Mouse (Mus musculus) lung, embryonic 16.5 days (tissue): ENCODE data around the gene Wap. TPM values are rescaled to one million over a fixed set of nuclear protein-coding genes. Genes with fewer than 3 reads are reported as not detected.

Source experiments
- ATAC-seq: fragments of 200-750 bp; cut with Nextera tagmentation; 2 replicates; pipeline ENCODE4 v1.8.0; 2017; ENCODE audit warnings: low read depth, mild to moderate bottlenecking, moderate library complexity
- H3K27ac ChIP-seq: fragments of 300-500 bp; sonication (generic); 2 replicates; pipeline ENCODE4 v1.5.1; 2014; ENCODE audit warnings: mild to moderate bottlenecking, control low read depth, low read length
- H3K27me3 ChIP-seq: fragments of 300-500 bp; sonication (generic); 2 replicates; pipeline ENCODE4 v1.6.1; 2014; ENCODE audit warnings: low read depth, low read length, mixed read lengths; ENCODE audit not compliant: control insufficient read depth, insufficient read depth
- H3K36me3 ChIP-seq: fragments of 300-500 bp; sonication (generic); 2 replicates; pipeline ENCODE4 v1.6.1; 2014; ENCODE audit warnings: low read length; ENCODE audit not compliant: control insufficient read depth, insufficient read depth
- H3K4me1 ChIP-seq: fragments of 300-500 bp; sonication (generic); replicated peaks from 2 replicates; pipeline ENCODE4 v1.6.1; 2014; ENCODE audit warnings: low read length, mixed read lengths; ENCODE audit not compliant: control insufficient read depth, insufficient read depth
- H3K4me2 ChIP-seq: fragments of 300-500 bp; sonication (generic); 2 replicates; pipeline ENCODE4 v1.6.1; 2014; ENCODE audit warnings: low read depth, low read length, control low read depth
- H3K4me3 ChIP-seq: fragments of 300-500 bp; sonication (generic); 2 replicates; pipeline ENCODE4 v1.5.1; 2014; ENCODE audit warnings: mild to moderate bottlenecking, low read length, control low read depth
- H3K9ac ChIP-seq: fragments of 300-500 bp; sonication (generic); 2 replicates; pipeline ENCODE4 v1.6.1; 2014; ENCODE audit warnings: low read length, control low read depth
- H3K9me3 ChIP-seq: fragments of 300-500 bp; sonication (generic); 2 replicates; pipeline ENCODE4 v1.6.1; 2016; ENCODE audit warnings: low read length; ENCODE audit not compliant: control insufficient read depth
- WGBS: fragments of 180-500 bp; shearing (Covaris S2); extraction: QIAGEN DNeasy Blood & Tissue Kit; methylation state at CpG from one replicate; pipeline ENCODE4 v1.1.7; 2014; 5-methylcytosine and 5-hydroxymethylcytosine counted together
- polyA plus RNA-seq: library from polyadenylated mRNA; unstranded; fragments of >200 nt; fragmentation: Nextera tagmentation; extraction: Ambion mirVana; gene quantifications from 2 replicates; pipeline ENCODE4 v1.2.1, GENCODE M21; 2015

Gene Wap
- not detected in 2 replicates for polyA plus RNA-seq

- H3K4me2 ChIP-seq, result no peak within 1 kb of the TSS
- ATAC-seq, result no peak
- no peaks in the 10 kb centered on the region for H3K36me3 ChIP-seq
- H3K27me3 ChIP-seq, result no peaks in the 10 kb centered on the region
- 81% methylated on average over 4 of the region's 4 CpGs for WGBS
- no peak within 1 kb of the TSS for H3K4me3 ChIP-seq
- no peaks in the 10 kb centered on the region for H3K4me1 ChIP-seq
- H3K9ac ChIP-seq, result no peak within 1 kb of the TSS
- no peak within 1 kb of the TSS for H3K27ac ChIP-seq
- H3K9me3 ChIP-seq, result no peaks in the 10 kb centered on the region
Measured at GRCm38 (mm10) chr11:6638537-6638936, at the start of gene Wap. TSS of gene Wap (minus strand) at chr11:6638637.

- no peaks in the 10 kb centered on the region for H3K36me3 ChIP-seq
- WGBS, result 66% methylated on average over 3 of the region's 3 CpGs
Measured at GRCm38 (mm10) chr11:6684741-6685140, 46.3 kb upstream of the Wap start.

GRCm38 (mm10) chr11:6680397-6680818 is 42.0 kb upstream of the Wap start:
- H3K4me2 ChIP-seq, result peak overlapping the region; percentile 33; the same call in 1 of the 2 replicates
- H3K27me3 ChIP-seq, result no peaks in the 10 kb centered on the region
- H3K36me3 ChIP-seq, result no peaks in the 10 kb centered on the region
- H3K9me3 ChIP-seq, result no peaks in the 10 kb centered on the region
- peak; percentile 54; the same call in 1 of the 2 replicates for ATAC-seq
- H3K4me1 ChIP-seq, result peaks cover 8% of the 10 kb centered on the region; the same call in 1 of the 2 replicates
- peak overlapping the region; percentile 26 for H3K27ac ChIP-seq
- H3K9ac ChIP-seq, result peak overlapping the region; percentile 9; the same call in 1 of the 2 replicates
- no peak overlapping the region; the same call in 1 of the 2 replicates for H3K4me3 ChIP-seq
- WGBS, result 16% methylated on average over 10 of the region's 10 CpGs

More at GRCm38 (mm10) chr11:6684741-6685140, 46.3 kb upstream of the Wap start:
- Histone ChIP-seq H3K9me3 (no peaks in the 10 kb centered on the region), H3K9ac (no peak overlapping the region), H3K4me1 (peaks cover 8% of the 10 kb centered on the region; the same call in 1 of the 2 replicates), H3K4me3 (no peak overlapping the region), H3K27me3 (no peaks in the 10 kb centered on the region), H3K4me2 (no peak overlapping the region), H3K27ac (no peak overlapping the region)
- no peak for ATAC-seq

GRCm38 (mm10) chr11:6679694-6680396 is 41.4 kb upstream of the Wap start:
- WGBS, result 58% methylated on average over 17 of the region's 17 CpGs
- no peaks in the 10 kb centered on the region for H3K27me3 ChIP-seq
- peak overlapping the region; percentile 33; the same call in 1 of the 2 replicates for H3K4me2 ChIP-seq
- no peak overlapping the region for H3K4me3 ChIP-seq
- ATAC-seq, result 0 out of 2 replicates have a peak, but pooled peaks have one; percentile 15
- H3K4me1 ChIP-seq, result peaks cover 8% of the 10 kb centered on the region; the same call in 1 of the 2 replicates
- H3K36me3 ChIP-seq, result no peaks in the 10 kb centered on the region
- H3K9me3 ChIP-seq, result no peaks in the 10 kb centered on the region
- H3K9ac ChIP-seq, result peak overlapping the region; percentile 9; the same call in 1 of the 2 replicates
- H3K27ac ChIP-seq, result no peak overlapping the region; the same call in 1 of the 2 replicates

GRCm38 (mm10) chr11:6677530-6677929 is 39.1 kb upstream of the Wap start:
- H3K27me3 ChIP-seq, result no peaks in the 10 kb centered on the region
- H3K9me3 ChIP-seq, result no peaks in the 10 kb centered on the region
- H3K4me2 ChIP-seq, result no peak overlapping the region
- no peak for ATAC-seq
- H3K27ac ChIP-seq, result no peak overlapping the region
- no peak overlapping the region for H3K4me3 ChIP-seq
- H3K36me3 ChIP-seq, result no peaks in the 10 kb centered on the region
- peaks cover 8% of the 10 kb centered on the region; the same call in 1 of the 2 replicates for H3K4me1 ChIP-seq
- no peak overlapping the region for H3K9ac ChIP-seq
- WGBS, result 22% methylated on average over 7 of the region's 7 CpGs

GRCm38 (mm10) chr11:6676641-6677040 is 38.2 kb upstream of the Wap start:
- H3K27ac ChIP-seq, result no peak overlapping the region
- ATAC-seq, result no peak
- WGBS, result 82% methylated on average over 9 of the region's 9 CpGs

GRCm38 (mm10) chr11:6675402-6675801 is 37.0 kb upstream of the Wap start:
- Histone ChIP-seq H3K4me1 (peaks cover 5% of the 10 kb centered on the region; the same call in 1 of the 2 replicates), H3K36me3 (no peaks in the 10 kb centered on the region), H3K9ac (no peak overlapping the region), H3K27me3 (no peaks in the 10 kb centered on the region), H3K9me3 (no peaks in the 10 kb centered on the region), H3K4me3 (no peak overlapping the region), H3K27ac (no peak overlapping the region), H3K4me2 (no peak overlapping the region)
- 42% methylated on average over 7 of the region's 7 CpGs for WGBS
- ATAC-seq, result no peak

More at GRCm38 (mm10) chr11:6676641-6677040, 38.2 kb upstream of the Wap start:
- H3K4me1 ChIP-seq, result peaks cover 8% of the 10 kb centered on the region; the same call in 1 of the 2 replicates
- no peaks in the 10 kb centered on the region for H3K9me3 ChIP-seq
- H3K36me3 ChIP-seq, result no peaks in the 10 kb centered on the region
- no peaks in the 10 kb centered on the region for H3K27me3 ChIP-seq
- no peak overlapping the region for H3K4me3 ChIP-seq
- no peak overlapping the region for H3K9ac ChIP-seq
- H3K4me2 ChIP-seq, result no peak overlapping the region

GRCm38 (mm10) chr11:6674701-6675100 is 36.3 kb upstream of the Wap start:
- 72% methylated on average over 9 of the region's 9 CpGs for WGBS
- H3K4me2 ChIP-seq, result no peak overlapping the region
- no peaks in the 10 kb centered on the region for H3K4me1 ChIP-seq
- no peak overlapping the region for H3K27ac ChIP-seq
- H3K9me3 ChIP-seq, result no peaks in the 10 kb centered on the region
- no peaks in the 10 kb centered on the region for H3K36me3 ChIP-seq
- no peak for ATAC-seq
- no peaks in the 10 kb centered on the region for H3K27me3 ChIP-seq
- H3K4me3 ChIP-seq, result no peak overlapping the region
- no peak overlapping the region for H3K9ac ChIP-seq

GRCm38 (mm10) chr11:6670826-6671225 is 32.4 kb upstream of the Wap start:
- Histone ChIP-seq H3K9ac (no peak overlapping the region), H3K27ac (no peak overlapping the region), H3K4me2 (no peak overlapping the region), H3K9me3 (no peaks in the 10 kb centered on the region), H3K4me1 (no peaks in the 10 kb centered on the region), H3K4me3 (no peak overlapping the region), H3K27me3 (no peaks in the 10 kb centered on the region), H3K36me3 (no peaks in the 10 kb centered on the region)
- no peak for ATAC-seq
- WGBS, result 81% methylated on average over 4 of the region's 4 CpGs
